Mouse (Mus musculus): Measurements from ENCODE around the gene Man2a2.
A peak's percentile ranks its signal among the peaks of the same experiment; 100 is the strongest.

Man2a2 gene

GRCm38 (mm10) chr7:80371041-80371751 is at the start of gene Man2a2:
Gene Man2a2, minus strand, starts transcription at chr7:80371375.
- DNase-seq: peak; percentile 91

GRCm38 (mm10) chr7:80420586-80420985 is 49.4 kb upstream of the Man2a2 start:
- no peak for DNase-seq

GRCm38 (mm10) chr7:80419278-80419677 is 48.1 kb upstream of the Man2a2 start:
- DNase-seq: no peak

DNA sequence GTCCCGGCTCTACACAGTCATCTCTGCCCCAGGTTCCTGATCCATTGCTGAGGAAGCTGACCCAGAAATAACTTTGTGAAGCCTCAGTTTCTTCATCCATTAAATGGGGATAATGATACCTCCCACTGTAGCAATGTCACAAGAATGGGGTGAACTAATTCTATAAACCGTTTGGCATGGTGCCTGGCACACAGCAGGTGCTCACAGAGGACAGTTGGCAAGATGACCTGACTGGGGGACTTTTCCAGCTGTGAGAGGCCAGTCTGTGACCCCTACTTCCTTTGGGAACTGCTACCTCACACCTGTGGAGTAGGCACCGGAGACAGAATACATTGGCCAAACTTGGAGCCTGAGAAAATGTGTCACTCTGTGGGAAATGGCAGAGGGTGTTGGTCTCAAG is 46.9 kb upstream of the Man2a2 start:
- DNase-seq: no peak

GRCm38 (mm10) chr7:80417601-80418000 is 46.4 kb upstream of the Man2a2 start:
- no peak for DNase-seq

DNA sequence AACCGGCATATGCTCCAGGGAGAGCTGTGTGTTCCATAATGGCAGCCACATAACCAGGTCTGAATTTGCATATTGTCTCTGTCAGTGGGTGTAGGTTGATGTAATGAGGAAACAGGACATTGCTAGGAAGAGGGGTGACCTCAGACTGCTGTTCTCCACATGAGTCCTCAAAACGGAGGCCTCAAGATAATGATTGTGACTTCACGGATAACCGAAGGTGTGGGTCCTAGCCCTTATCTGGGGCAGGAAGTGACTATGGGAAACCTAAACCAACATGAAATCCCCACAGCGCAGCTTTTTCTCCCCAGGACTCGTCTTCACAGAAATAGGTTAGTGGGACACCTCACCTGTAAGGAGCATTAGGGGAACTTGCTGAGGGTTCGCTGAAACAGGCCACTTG is 45.8 kb upstream of the Man2a2 start:
- no peak for DNase-seq

GRCm38 (mm10) chr7:80414303-80414855 is 43.2 kb upstream of the Man2a2 start:
- DNase-seq: no peak

GRCm38 (mm10) chr7:80413512-80414302 is 42.5 kb upstream of the Man2a2 start:
- DNase-seq: no peak

DNA sequence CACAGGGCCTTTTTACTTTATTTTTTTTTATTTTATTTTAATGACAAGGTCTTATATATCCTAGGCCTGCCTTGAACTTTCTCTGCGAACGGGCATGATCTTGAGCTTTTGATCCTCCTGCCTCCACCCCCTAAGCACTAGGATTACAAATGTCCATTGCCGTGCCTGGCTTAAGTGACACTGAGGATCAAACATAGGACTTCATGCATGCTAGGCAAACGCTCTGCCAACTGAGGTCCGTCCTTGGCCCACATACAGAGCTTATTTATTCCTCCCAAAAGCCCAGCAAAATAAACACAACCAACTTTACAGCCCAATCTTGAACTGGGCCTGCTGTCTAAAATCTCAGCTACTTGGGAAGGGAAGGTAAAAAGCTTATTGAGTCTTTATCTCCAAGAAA is 41.6 kb upstream of the Man2a2 start:
- DNase-seq: no peak

DNA sequence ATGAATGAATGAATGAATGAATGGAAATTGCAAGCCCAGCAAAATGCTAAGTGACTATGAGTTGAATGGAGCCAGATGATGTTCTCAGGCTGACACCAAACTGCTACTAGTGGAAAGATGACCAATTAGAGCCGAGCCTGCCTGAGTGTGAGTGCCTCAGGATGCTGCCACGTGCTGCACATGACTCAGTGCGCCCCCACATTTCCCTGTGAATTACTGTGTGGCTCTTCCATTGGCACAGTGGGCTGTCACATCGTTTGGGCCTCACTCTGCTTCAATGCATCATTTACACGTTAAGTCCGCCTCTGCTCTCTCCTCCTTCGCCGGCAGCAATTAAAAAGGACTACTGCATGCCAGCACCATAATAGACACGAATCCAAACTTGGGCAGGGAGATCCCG is 41.1 kb upstream of the Man2a2 start:
- no peak for DNase-seq

- DNase-seq: no peak
These were observed 39.2 kb upstream of the Man2a2 start for GRCm38 (mm10) chr7:80410380-80410779.

DNA sequence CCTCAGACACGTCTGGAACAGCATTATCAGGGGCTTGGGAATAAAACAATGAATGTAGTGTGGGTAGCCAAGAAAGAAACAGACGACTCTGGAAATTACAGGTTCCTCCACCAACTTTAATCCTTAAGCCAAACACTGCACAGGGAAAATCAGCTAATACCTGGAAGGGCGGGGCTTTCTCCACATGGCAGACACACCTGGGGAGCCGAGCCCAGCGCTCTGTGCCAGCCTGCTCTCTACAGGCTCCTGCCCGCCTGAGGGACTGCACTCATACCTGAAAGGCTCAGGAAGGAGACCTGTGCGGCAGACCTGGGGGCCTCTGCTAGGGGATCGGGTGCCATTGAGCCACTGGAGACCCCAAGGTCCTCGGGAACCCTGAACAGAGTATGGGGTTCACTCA is 36.5 kb upstream of the Man2a2 start:
- DNase-seq: no peak

DNA sequence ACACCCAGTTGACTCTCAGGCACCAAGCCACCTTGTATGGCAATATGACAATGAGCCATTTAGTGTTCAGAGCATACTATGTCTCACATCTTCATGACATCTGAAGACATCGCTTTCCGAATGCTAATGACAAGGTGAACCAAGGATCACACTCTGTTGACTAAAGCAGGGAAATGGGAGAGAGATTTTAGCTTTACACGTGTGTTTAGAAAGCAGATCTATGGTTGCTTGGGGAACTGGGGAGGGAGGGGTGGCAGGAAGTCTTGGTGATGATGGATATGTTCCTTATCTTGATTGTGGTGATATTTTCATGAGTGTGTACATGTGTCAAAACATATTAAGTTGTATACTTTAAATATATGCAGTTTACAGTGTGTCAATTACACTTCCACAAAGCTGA is 35.0 kb upstream of the Man2a2 start:
- DNase-seq: no peak

DNA sequence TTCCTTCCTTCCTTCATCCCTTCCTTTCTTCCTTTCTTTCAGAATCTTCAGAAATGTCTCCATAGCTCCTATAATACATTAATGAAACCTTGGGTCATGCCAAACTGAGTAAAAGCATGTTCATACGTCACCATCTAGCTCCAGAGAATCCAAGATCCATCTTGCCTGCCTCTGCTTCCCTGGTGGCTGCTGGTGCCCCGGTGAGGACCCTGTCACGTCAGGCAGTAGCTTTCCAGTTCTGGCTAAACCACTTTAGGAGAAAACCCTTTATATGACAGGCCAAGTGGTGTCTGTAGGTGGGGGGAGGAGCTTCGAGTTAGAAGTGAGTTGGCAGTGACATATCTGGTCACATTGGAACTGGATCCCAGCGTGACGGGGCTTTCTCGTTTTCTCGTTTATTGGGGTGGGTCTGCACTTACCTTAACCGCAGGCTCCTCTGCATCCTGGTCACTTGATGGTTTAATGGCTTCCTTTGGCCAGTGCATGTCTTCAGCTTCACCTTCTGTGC is 34.1 kb upstream of the Man2a2 start, which contains the start of gene Furin:
Furin (minus strand) TSS at position 249 of the 508 bp plus-strand sequence.
- DNase-seq: no peak

GRCm38 (mm10) chr7:80404101-80404894 is 33.1 kb upstream of the Man2a2 start:
- no peak for DNase-seq

DNA sequence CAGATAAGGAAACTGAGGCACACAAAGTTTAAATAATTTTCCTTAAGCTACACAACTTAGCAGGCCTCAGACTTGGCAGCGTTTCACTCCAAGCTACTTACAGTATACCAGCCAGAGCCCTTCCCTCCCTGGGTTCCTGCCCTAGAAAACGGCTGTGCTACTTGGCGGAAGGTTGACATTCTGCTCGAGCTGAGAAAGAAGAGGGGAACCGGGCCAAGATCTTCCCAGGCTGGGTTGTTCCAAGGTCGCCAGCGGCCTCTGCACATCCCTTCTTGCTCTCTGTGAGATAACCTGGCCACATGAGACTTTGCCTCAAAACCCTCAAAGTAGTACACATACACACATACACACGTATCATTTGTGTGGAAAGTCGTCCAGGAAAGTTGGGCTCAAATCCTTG is 32.4 kb upstream of the Man2a2 start:
- no peak for DNase-seq

DNA sequence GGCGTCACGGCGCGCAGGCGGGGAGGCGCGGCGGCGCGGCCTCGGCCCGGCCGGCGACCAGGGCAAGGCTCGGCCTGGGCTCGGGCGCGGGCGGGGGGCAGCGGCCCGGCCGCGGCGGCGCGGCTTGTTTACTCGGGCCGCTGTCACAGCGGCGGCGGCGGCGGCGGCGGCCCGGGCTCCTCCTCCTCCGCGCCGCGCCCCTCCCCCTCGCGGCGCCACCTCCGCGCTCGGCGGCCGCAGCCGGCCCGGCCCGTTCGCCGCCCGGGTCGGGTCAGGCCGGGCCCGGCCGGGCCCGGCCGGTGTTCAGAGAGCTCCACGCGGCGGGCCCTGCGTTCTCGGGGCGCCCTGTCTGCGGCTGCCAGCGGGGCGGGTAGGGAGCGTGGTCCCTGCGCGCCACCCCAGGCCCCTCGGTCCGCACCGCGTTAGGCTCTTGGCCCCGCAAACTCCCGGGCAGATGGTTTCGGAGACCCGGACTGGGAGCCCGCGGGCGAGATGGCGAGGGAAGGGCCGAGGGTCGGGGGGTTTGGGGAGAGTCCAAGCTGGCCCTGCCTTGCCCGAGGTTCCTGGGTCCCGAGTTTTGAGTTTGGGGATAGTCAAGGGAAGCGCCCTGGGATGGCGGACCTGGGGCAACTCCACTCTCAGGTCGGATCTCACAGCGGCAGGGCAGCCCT is 31.6 kb upstream of the Man2a2 start:
- peak; percentile 88 for DNase-seq

DNA sequence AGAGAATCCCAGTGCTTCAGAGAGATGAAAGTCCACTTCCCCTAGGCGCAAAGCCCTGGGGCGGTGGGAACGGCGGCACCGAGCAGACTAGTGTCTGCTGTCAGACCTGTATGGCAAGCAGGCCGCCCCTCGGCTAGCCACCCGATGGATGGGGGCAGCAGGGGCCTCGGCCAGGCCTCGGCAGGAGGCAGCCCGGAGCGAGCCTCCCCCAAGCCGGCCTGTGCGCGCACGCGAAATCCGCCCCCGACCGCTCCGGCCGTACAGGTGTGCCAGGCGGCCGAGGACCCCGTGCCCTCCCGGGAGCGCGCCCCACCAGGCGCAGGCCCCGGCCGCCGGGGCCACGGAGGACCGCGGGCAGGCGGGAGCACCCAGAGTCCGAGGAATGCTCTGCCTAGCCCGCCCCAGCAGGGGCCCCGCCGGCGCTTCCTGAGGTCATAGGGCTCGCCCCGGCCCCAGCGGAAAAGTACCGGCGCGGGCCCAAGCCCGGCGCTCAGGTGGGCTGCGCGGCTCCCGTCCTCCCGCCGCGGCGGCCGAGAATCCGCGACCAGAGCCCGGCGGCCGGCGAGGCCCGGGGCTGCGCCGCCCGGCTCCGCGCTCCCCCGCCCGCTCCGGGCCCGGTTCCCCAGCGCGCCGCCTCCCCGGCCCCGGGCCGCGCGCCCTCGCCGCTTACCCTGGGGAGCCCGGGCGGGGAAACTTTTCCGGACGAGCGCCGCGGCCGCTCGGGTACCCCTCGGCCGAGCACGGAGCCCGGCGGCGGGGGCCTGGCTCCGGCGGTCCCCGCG is 30.9 kb upstream of the Man2a2 start:
- peak; percentile 63 for DNase-seq

DNA sequence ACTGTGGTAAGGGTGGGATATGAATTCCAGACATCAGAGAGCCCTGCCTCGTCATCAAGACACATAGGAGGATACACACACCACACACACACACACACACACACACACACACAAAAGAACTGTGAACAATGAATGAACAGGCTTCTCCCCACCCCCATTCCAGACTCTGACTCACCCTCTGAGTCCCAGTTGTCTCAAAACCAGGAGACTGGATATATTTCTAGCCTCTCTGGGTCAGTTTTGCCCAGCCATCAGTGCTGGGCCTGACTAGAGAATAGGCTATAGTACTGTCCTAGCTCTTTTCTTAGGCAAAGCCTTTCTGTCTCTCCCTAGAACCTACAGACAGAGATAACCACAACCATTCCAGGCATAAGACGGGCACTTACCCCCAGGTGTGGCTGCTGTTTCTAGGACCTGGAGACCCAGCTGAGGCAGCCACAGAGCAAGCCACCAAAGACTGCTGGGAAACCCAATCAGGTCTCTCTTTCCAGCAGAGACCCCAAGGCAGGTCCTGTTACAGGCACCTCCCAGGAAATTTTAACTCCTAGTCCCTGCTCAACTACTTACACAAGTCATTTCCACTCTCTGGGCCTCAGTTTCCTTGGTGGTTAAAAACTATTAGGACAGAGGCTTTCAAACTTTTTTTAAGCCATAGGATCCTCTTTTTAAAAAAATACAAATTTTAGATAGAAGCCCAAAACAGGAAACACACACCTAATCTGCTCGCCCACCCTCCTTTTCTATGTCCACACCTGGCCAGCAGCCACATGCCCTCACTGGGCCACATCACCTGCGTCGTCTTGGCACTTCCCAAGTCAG is 30.1 kb upstream of the Man2a2 start:
- peak; percentile 26 for DNase-seq

- DNase-seq: no peak
These were observed 29.4 kb upstream of the Man2a2 start for GRCm38 (mm10) chr7:80400571-80400970.

- DNase-seq: no peak
These were observed 28.9 kb upstream of the Man2a2 start for GRCm38 (mm10) chr7:80400099-80400498.
